ENCODE assay signal across 8 mouse cellular contexts in the genomic region with DNA sequence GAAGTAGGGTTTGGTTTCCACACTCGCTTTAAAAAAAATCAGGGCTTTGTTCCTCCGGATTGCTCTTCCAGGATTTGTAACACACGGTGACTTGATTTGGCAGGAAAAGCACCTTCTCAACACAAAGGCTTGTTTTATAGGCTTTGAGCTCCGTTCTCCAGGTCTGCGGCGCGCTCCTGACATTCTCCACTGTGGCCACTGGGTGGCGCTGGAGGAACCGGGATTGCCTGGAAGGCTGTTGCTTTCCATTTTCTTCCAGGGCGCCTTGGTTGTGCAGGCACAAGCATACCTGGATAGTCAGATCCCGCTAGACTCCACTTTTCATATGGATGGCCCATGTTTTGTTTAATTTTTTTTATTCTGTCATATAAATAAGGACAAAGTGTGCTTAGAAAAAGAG. TPM values are rescaled to one million over a fixed set of nuclear protein-coding genes. Genes with fewer than 3 reads are reported as not detected.
DNase-seq lines count a peak whose midpoint lies in the region; TF ChIP-seq lines count a peak whose summit lies in the region.

No protein-coding gene starts in this region.

- H3K4me1 ChIP-seq in cerebellum, adult 2 months (ENCODE audit: control insufficient read depth, insufficient read depth, low read length): no peaks in the 10 kb centered on the region

- H3K4me3 ChIP-seq in cerebellum, adult 2 months (replicated peaks; ENCODE audit: insufficient read depth, low read depth, low read length): no peak overlapping the region

- H3K27me3 ChIP-seq in cerebellum, adult 2 months (ENCODE audit: control insufficient read depth, insufficient read depth, low read length): no peaks in the 10 kb centered on the region

- no peak for TF ChIP-seq POLR2A in cerebellum, adult 2 months (IDR thresholded peaks at IDR 0.05; ENCODE audit: borderline replicate concordance, insufficient read depth, low read length)

- H3K27ac ChIP-seq in cerebellum, adult 2 months (ENCODE audit: insufficient read depth, low read length): no peak overlapping the region

- WGBS in cerebellum, adult 2 months: 9% methylated on average over 11 of the region's 11 CpGs

- peak; percentile 87 for TF ChIP-seq CTCF in cerebellum, adult 2 months (IDR thresholded peaks at IDR 0.05; ENCODE audit: borderline replicate concordance, insufficient read depth, low read depth, low read length)

- DNase-seq in MEL-GATA-1-ER (ENCODE audit: extremely low read depth, low read depth): peak; percentile 35
- peak; percentile 75 to 85 for DNase-seq in cerebellum, adult 2 months
- peak; percentile 86 for DNase-seq in forelimb bud, embryonic 11.5 days (ENCODE audit: low read depth, low spot score)
- peak; percentile 92 for DNase-seq in heart, postnatal 4 days
- DNase-seq in layer of hippocampus, adult 9-11 months: peak; percentile 66
- peak; percentile 79 for DNase-seq in lung, postnatal 25 days (ENCODE audit: low spot score)
- DNase-seq in right cerebral cortex, adult 2 months (ENCODE audit: low spot score in 2 of 2): peak; percentile 95 to 97
- peak; percentile 62 for DNase-seq in urinary bladder, postnatal 10 days (ENCODE audit: low spot score)

RNA-seq across cellular contexts. Expression of gene Cdkn2aip, which starts 29.7 kb away (rescaled TPM):
- 10.3 and 11.1 TPM in 2 replicates for polyA plus RNA-seq in cerebellum, adult 2 months (2012; rRNA removed)
- total RNA-seq in heart, postnatal 4 days (2021): 10 to 100 TPM in 1 of 2 experiments, 1 to 10 TPM in 1; 9.4 to 12.0 TPM

Comparison
In these comparisons a context has a peak if more than half of its experiments do, and no peak if none do; other contexts are left out.
1. DNase-seq: peak in every context shown above with its lines; median percentile 96 in right cerebral cortex, adult 2 months; 92 in heart, postnatal 4 days; 86 in forelimb bud, embryonic 11.5 days; 80 in cerebellum, adult 2 months; 79 in lung, postnatal 25 days; 66 in layer of hippocampus, adult 9-11 months; 62 in urinary bladder, postnatal 10 days; 35 in MEL-GATA-1-ER.